Mouse (Mus musculus) cerebellum, adult 2 months (tissue): ENCODE measurements at regions not wholly inside any gene's neighbourhood (a gene's known extent, or its start where the extent isn't known, plus 50 kb on each side); places are given as distances from the start of the nearest gene placed in this dataset.

Experiments
- CTCF ChIP-seq: fragments of 200-500 bp; IDR thresholded peaks from 2 replicates; pipeline ENCODE4 v1.5.1; 2011; ENCODE audit warnings: low read depth, mild to moderate bottlenecking, control low read depth, low read length, moderate library complexity, borderline replicate concordance; ENCODE audit not compliant: insufficient read depth
- POLR2A ChIP-seq: fragments of 200-500 bp; IDR thresholded peaks from 2 replicates; pipeline ENCODE4 v1.6.1; 2011; ENCODE audit warnings: low read length, control low read depth, borderline replicate concordance; ENCODE audit not compliant: insufficient read depth

GRCm38 (mm10) chr14:111396803-111397202 lies 278.1 kb upstream of the Slitrk5 start:
- TF ChIP-seq POLR2A (no peak), CTCF (no peak)
